Mouse (Mus musculus): ENCODE measurements at regions not wholly inside any gene's neighbourhood (a gene's known extent, or its start where the extent isn't known, plus 50 kb on each side); places are given as distances from the start of the nearest gene placed in this dataset.

DNA sequence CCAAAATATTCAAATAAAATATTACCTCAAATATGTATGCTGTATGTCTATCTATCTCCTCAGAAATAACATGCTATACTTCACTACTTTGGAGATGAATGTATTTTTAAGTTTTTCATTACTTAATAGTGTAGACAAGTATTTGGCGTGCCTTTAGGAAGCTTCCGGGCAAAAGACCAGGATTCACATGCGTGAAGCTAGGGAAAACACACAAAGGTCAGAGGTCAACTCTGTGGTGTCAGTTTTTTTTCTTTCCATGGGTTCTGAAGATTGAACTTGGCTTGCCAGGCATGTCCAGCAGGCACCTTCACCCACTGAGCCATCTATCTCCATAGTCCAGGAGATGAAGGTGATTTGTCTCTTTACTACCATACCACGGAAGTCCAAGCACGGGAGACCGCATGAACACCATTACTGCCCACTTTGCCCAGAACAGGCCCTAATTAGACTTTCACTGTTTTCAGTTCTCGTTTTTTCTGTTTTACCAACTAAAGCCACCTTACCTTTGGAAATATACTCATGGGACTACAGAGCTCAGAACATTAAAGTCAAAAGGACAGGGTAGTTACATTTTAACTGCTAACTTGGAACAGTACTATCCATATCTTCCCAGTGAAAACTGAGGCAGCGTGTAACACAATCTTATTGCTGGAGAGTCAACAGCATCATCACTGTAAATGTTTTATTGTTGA, 76.9 kb upstream of the Ak4 start:
- DNase-seq (ENCODE audit: low spot score) = no peak

DNA sequence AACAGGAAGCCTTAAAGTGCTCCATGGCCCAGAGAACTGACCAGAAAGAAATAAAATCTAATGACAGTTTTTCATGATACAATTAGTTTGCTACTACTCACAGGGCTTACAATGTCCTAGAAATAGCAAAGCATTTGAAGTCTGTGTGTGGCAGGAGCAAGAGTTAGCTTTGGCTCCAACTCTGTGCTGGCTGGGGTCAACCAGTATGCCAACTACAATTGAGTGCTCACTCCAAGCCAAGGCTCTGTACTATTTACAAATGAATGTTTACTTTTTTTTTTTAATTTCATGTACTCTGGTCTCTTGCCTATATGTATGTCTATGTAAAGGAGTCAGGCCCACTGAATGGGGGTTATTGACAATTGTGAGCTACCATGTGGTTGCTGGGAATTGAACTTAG, 75.7 kb upstream of the Jak1 start:
- no peak for DNase-seq (ENCODE audit: low spot score)

DNA sequence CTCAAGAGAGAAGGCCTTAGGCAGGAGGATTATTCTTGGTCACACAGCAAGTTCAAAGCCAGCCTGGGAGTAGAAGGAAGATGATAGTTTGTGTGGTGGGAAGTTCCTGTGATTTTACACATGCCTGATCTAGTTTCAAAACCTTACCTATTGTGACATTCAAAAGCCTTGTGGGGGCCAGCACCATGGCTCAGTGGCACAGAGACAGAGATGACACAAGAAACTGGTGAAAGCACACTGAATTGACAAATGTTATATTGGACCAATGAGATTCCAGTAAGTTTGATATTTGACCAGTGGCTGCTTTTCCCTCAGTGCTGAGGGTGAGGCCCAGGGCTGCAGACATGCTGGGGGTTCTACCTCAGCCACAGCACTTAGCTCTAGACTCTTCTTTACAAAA, 73.1 kb upstream of the Jak1 start:
- DNase-seq (ENCODE audit: low spot score) = no peak

DNA sequence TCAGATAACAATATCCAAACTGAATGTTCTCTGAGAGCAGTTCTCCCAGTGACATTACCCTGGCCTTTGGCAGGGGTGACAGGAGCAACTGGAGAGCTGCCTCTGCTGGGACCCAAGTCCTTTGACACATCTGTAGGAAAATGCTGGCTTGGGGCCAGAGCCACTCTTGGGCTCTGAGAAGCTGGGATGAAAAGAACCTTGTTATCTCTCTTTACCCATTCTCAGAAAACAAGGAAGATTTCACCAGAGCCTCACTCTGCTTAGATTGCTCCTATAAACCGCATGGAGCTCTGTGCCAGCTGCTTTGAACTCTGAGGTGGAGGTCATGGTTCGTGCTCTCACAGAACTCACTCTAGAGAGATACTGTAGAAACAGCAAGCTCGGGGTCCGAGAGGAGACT, 71.7 kb upstream of the Jak1 start:
- DNase-seq (ENCODE audit: low spot score) = no peak

DNA sequence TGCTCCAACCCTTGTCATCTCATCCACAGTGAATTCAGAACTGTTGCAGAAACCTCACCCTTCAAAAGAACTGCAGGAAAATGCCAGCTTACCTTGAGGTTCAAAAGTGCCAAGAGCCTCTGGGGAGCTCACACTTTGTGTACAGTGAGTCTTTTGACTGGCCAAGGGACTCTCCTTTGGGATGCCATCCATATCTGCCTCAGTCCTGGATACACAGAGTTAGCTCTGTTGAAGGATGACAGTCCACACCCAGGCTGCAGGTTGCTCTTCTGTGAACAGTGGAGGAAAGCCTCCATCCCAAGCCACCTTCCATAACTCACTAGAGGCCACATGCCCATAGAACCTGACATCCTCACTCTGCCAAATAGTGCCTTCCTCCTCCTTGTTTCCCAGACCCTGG, 71.3 kb upstream of the Jak1 start:
- DNase-seq (ENCODE audit: low spot score) = no peak

DNA sequence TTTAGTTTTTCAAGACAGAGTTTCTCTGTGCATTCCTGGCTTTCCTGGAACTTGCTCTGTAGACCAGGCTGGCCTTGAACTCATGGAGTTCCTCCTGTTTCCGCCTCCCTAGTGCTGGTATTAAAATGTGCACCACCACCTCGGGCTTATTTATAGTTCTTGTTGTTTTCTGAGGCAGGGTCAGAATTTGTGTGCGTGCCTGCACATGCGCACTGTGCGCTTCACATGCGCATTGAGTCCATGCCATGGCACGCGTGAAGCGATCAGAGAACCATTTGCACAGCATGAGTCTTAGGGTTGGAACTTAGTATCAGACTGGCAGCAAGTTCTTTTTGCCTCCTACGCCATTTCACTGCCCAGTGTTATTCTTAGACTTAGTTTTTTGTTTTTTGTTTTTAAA, 68.8 kb upstream of the Jak1 start:
- DNase-seq (ENCODE audit: low spot score) = no peak

DNA sequence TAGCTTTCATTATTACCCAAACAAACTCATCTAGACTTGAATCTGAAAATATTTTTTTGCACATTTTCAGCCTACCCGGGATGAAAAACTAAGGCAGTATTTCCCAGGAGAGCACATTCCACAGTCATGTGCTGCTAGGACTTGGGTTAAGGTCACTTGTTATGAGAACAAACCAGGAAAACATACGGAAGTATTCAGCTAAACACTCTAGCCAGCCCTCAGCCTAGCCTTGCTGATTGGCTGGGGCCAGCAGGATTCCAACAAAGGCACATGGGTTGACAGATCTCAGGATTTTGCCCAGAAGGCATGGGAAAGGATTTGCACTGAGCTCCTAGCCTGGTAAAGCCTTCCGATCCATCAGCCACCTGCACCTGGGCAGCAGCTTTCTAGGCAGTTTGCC, 68.0 kb upstream of the Jak1 start:
- DNase-seq (ENCODE audit: low spot score) = no peak

DNA sequence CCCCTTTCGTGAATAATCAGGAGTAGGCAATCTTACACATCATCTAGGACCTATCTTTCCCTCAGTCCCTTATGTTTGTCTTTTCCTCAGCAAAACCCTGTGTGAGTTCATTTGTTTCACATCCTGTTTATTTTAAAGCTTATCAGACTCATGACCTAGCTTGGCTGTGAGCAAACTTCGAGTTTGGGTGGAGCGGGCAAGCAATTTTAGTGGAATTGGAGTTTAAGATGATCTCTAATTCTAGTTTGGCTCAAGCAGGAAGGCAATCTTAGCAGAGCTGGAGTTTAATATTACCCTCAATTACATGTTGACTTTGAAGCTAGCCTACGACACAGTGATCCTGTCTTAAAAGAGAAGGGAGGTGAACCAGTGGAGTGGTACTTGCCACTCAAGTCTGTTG, 66.1 kb upstream of the Jak1 start:
- DNase-seq (ENCODE audit: low spot score) = no peak

DNA sequence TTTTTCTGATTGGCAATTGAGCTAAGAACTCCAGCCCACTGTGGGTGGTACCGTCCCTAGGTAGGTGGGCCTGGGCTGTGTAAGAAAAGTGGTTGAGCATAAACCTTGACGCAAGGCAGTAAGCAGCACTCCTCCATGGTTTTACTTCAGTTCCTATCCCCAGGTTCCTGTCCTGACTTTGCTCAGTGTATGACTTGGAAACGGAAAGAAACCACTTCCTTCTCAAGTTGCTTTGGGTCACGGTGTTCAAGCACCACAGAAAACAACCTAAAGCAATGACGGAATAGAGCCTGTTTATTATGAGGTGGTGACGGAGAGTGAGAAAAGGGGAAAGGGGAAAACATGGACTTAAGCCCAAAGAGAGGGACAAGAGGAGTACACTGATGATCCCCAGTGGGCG, 64.0 kb upstream of the Jak1 start:
- DNase-seq (ENCODE audit: low spot score) = no peak

DNA sequence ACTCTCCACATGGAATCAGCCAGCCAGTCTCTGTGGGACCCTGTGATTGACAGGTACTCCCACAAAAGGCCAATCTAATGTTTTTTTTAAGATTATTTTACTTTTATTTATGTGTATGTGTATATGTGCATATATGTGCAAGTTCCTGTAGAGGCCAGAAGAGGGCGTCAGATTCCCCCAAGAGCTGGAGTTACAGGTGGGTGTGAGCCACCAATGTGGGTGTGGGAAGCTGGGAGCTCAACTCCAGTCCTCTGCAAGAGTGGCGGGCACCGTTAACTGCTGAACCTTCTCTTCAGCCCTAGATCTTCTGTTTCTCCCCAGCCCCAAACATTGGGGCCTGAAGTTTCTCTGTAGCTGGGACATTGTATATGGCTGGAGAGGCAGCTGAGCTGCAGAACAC, 61.0 kb upstream of the Jak1 start:
- no peak for DNase-seq (ENCODE audit: low spot score)

DNA sequence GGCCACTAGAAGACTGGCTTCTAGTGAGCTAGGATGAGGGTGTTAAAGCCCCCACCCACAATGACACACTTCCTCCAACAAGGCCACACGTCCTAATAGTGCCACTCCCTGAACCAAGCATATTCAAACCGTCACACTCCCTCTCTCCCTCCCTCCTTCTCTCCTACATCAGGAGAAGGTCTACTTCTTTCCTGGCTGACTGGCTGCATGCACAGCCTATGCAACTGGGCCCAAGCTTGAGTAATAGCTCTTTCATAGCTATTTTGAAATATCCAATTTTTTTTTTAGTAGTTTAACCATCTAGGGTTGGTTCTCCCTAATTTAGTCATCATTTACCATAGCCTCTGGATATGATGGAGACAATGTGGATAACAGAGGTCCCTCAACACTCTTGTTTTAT, 56.6 kb upstream of the Jak1 start:
- no peak for DNase-seq (ENCODE audit: low spot score)

DNA sequence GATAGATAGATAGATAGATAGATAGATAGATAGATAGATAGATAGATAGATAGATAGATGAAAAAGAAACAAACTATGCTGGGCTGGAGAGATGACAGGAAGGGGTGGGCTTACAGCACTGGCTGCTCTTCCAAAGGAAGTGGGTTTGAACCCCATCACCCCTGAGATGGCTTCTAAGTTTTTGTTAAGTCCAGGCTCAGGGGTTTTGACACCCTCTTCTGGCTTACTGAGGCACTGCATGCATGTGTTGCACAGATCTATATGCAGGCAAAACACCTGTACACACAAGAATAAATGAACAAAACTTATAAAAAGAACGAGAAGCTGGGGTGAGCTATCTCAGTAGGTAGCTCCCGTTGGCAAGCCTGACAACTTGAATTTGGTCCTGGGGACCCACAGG, 55.5 kb upstream of the Jak1 start:
- DNase-seq (ENCODE audit: low spot score) = no peak

DNA sequence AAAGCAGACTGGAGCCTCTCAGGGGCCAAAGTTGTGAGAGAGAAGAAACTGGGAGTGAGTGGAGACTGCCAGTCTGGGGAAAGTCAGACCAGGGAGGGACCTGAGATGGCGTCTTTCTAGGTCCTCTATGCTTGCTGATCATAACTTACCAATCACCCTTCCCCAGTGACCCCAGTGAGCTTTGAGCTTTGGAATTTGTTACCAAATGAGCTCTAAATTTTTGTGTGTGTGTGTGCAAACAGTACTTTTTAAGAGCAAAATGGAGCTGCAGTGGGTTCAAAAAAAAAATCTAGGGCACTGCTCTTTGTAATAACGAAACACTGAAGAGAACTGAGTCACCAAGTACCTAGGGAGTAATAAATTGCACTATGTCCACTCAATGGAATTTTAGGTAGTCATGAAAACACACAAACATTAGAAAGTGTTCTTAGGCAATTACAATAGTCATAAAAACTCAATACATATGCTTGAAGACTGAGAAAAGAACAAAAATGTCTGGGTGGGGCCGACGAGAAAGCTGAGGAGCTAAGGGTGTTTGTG, 54.7 kb upstream of the Jak1 start:
- no peak for DNase-seq (ENCODE audit: low spot score)

DNA sequence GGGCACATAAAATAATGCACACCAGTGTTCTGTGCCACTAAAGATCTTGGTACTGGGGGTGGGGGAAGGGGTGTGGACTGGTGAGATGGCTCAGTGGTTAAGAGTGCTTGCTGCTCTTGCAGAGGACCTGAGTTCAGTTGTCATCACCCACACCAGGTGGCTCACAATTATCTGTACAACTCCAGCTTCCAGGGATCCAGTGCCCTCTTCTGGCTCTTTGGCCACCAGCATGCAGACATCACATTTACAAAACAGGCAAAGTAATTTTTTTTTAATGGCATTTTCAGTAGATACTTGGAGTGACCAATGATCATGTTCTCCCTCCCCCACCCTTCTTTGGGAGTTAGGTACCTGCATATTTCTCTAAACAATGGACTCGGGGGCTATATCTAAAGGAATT, 53.8 kb upstream of the Jak1 start:
- DNase-seq (ENCODE audit: low spot score) = no peak

DNA sequence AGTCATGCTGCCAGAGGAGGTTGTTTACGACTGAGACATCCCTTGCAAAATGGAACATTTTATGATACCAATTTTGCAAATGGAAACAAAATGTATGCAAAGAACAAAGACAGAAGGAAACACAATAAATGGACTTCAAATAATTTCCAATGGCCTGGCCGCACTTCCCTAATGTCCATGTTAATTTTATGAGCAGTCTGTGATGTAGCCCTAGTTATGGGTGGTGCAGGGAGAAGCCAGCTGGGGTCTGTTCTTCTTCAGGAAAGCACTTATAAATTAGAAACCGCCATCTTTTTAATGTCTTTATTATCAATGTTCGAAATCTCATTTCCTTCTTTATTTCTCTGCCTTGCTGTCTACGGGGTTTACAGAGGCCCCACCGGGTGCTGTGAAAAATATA, 51.0 kb upstream of the Jak1 start:
- DNase-seq (ENCODE audit: low spot score) = no peak
